Mouse (Mus musculus) kidney, embryonic 15.5 days (tissue): ENCODE data around the gene Arid3a. TPM values are rescaled to one million over a fixed set of nuclear protein-coding genes. Genes with fewer than 3 reads are reported as not detected.

ENCODE experiments used
- ATAC-seq: fragments of 200-750 bp; cut with Nextera tagmentation; replicated peaks from 2 replicates; pipeline ENCODE4 v1.8.0; 2017; ENCODE audit warnings: moderate TSS enrichment; ENCODE audit not compliant: low FRiP score
- H3K27ac ChIP-seq: fragments of 300-500 bp; sonication (generic); 2 replicates; pipeline ENCODE4 v1.5.1; 2015; ENCODE audit warnings: mild to moderate bottlenecking, inconsistent platforms
- H3K27me3 ChIP-seq: fragments of 300-500 bp; sonication (generic); 2 replicates; pipeline ENCODE4 v1.6.1; 2015; ENCODE audit warnings: inconsistent platforms
- H3K36me3 ChIP-seq: fragments of 300-500 bp; sonication (generic); 2 replicates; pipeline ENCODE4 v1.6.1; 2015; ENCODE audit warnings: inconsistent platforms
- H3K4me1 ChIP-seq: fragments of 300-500 bp; sonication (generic); 2 replicates; pipeline ENCODE4 v1.6.1; 2015; ENCODE audit warnings: inconsistent platforms
- H3K4me2 ChIP-seq: fragments of 300-500 bp; sonication (generic); 2 replicates; pipeline ENCODE4 v1.6.1; 2015; ENCODE audit warnings: moderate library complexity, mild to moderate bottlenecking, inconsistent platforms
- H3K4me3 ChIP-seq: fragments of 300-500 bp; sonication (generic); replicated peaks from 2 replicates; pipeline ENCODE4 v1.5.1; 2015; ENCODE audit warnings: mild to moderate bottlenecking, inconsistent platforms
- H3K9ac ChIP-seq: fragments of 300-500 bp; sonication (generic); 2 replicates; pipeline ENCODE4 v1.6.1; 2015; ENCODE audit warnings: mild to moderate bottlenecking, inconsistent platforms
- H3K9me3 ChIP-seq: fragments of 300-500 bp; sonication (generic); replicated peaks from 2 replicates; pipeline ENCODE4 v1.6.1; 2016; ENCODE audit warnings: inconsistent platforms
- WGBS: fragments of 180-500 bp; shearing (Covaris S2); methylation state at CpG from one replicate; pipeline ENCODE4 v1.1.7; 2015; ENCODE audit warnings: mixed read lengths; 5-methylcytosine and 5-hydroxymethylcytosine counted together
- polyA plus RNA-seq: library from polyadenylated mRNA; unstranded; fragments of >200 nt; fragmentation: Nextera tagmentation; extraction: Ambion mirVana; gene quantifications from 2 replicates; pipeline ENCODE4 v1.2.1, GENCODE M21; 2015

The Arid3a gene
- polyA plus RNA-seq, 1 experiment from 2014 or later = 7.3 TPM

- Histone ChIP-seq H3K27me3 (no peaks in the 10 kb centered on the region), H3K27ac (peak overlapping the region; percentile 97), H3K4me3 (peak overlapping the region; percentile 76), H3K4me2 (peak overlapping the region; percentile 59), H3K9ac (peak overlapping the region; percentile 84; the same call in 1 of the 2 replicates), H3K9me3 (no peaks in the 10 kb centered on the region), H3K4me1 (peaks cover 27% of the 10 kb centered on the region), H3K36me3 (peaks cover 58% of the 10 kb centered on the region)
- 26% methylated on average over 14 of the region's 14 CpGs for WGBS
- ATAC-seq = 0 out of 2 replicates have a peak, but pooled peaks have one; percentile 34
These were observed 17.5 kb upstream of the Arid3a start for GRCm38 (mm10) chr10:79909092-79909922.

- ATAC-seq = no peak
- Histone ChIP-seq H3K4me2 (no peak within 1 kb of the TSS), H3K27ac (0 out of 2 replicates have a peak within 1 kb of the TSS, but pooled peaks have one; percentile 78), H3K9me3 (no peaks in the 10 kb centered on the region), H3K27me3 (no peaks in the 10 kb centered on the region), H3K4me3 (no peak within 1 kb of the TSS), H3K9ac (no peak within 1 kb of the TSS), H3K36me3 (peaks cover 45% of the 10 kb centered on the region), H3K4me1 (peaks cover 40% of the 10 kb centered on the region)
- 91% methylated on average over 4 of the region's 4 CpGs for WGBS
These were observed 16.3 kb upstream of the Arid3a start, which contains the start of gene Gm26602 for GRCm38 (mm10) chr10:79910556-79910955. Gene Gm26602, plus strand, starts transcription at chr10:79910856.

GRCm38 (mm10) chr10:79912412-79912811 is 14.4 kb upstream of the Arid3a start:
- Histone ChIP-seq H3K27me3 (peaks cover 3% of the 10 kb centered on the region), H3K9ac (no peak overlapping the region), H3K4me3 (no peak overlapping the region), H3K27ac (no peak overlapping the region), H3K36me3 (peaks cover 27% of the 10 kb centered on the region), H3K4me1 (peaks cover 44% of the 10 kb centered on the region), H3K9me3 (no peaks in the 10 kb centered on the region), H3K4me2 (no peak overlapping the region)
- no peak for ATAC-seq
- WGBS = 68% methylated on average over 20 of the region's 20 CpGs

- Histone ChIP-seq H3K4me2 (peak overlapping the region; percentile 8; the same call in 1 of the 2 replicates), H3K4me3 (no peak overlapping the region), H3K9ac (no peak overlapping the region), H3K36me3 (peaks cover 27% of the 10 kb centered on the region), H3K4me1 (peaks cover 54% of the 10 kb centered on the region), H3K27ac (no peak overlapping the region), H3K27me3 (peaks cover 22% of the 10 kb centered on the region), H3K9me3 (no peaks in the 10 kb centered on the region)
- no peak for ATAC-seq
- 73% methylated on average over 11 of the region's 11 CpGs for WGBS
These were observed 12.5 kb upstream of the Arid3a start for GRCm38 (mm10) chr10:79914131-79914947.

- H3K27me3 ChIP-seq = peaks cover 30% of the 10 kb centered on the region
- H3K4me3 ChIP-seq = 0 out of 2 replicates have a peak overlapping the region, but pooled peaks have one; percentile 83
- H3K27ac ChIP-seq = no peak overlapping the region
- 66% methylated on average over 7 of the region's 7 CpGs for WGBS
- ATAC-seq = no peak
- peak overlapping the region; percentile 78; the same call in 1 of the 2 replicates for H3K4me2 ChIP-seq
- peaks cover 54% of the 10 kb centered on the region for H3K4me1 ChIP-seq
- H3K9me3 ChIP-seq = no peaks in the 10 kb centered on the region
- H3K36me3 ChIP-seq = peaks cover 27% of the 10 kb centered on the region
- no peak overlapping the region for H3K9ac ChIP-seq
These were observed 11.8 kb upstream of the Arid3a start for GRCm38 (mm10) chr10:79914948-79915596.

- no peaks in the 10 kb centered on the region for H3K9me3 ChIP-seq
- H3K4me3 ChIP-seq = peak overlapping the region; percentile 83
- no peak for ATAC-seq
- WGBS = 6% methylated on average over 8 of the region's 8 CpGs
- H3K4me2 ChIP-seq = peak overlapping the region; percentile 78
- H3K4me1 ChIP-seq = peaks cover 65% of the 10 kb centered on the region
- peak overlapping the region; percentile 96 for H3K9ac ChIP-seq
- H3K27me3 ChIP-seq = peaks cover 40% of the 10 kb centered on the region
- peaks cover 19% of the 10 kb centered on the region for H3K36me3 ChIP-seq
- peak overlapping the region; percentile 89 for H3K27ac ChIP-seq
These were observed 10.8 kb upstream of the Arid3a start for GRCm38 (mm10) chr10:79916081-79916480.

- WGBS = 2% methylated on average over 41 of the region's 42 CpGs
- peak within 1 kb of the TSS; percentile 96 for H3K9ac ChIP-seq
- peak within 1 kb of the TSS; percentile 83 for H3K4me3 ChIP-seq
- ATAC-seq = peak; percentile 84
- H3K4me2 ChIP-seq = peak within 1 kb of the TSS; percentile 78
- H3K9me3 ChIP-seq = no peaks in the 10 kb centered on the region
- peak within 1 kb of the TSS; percentile 89 for H3K27ac ChIP-seq
- peaks cover 73% of the 10 kb centered on the region for H3K4me1 ChIP-seq
- peaks cover 49% of the 10 kb centered on the region for H3K27me3 ChIP-seq
- H3K36me3 ChIP-seq = peaks cover 10% of the 10 kb centered on the region
These were observed 9.9 kb upstream of the Arid3a start, which contains the start of gene Kiss1r for GRCm38 (mm10) chr10:79916808-79917531. Gene Kiss1r, plus strand, starts transcription at chr10:79916971.

GRCm38 (mm10) chr10:79917532-79918100 is 9.2 kb upstream of the Arid3a start:
- H3K9ac ChIP-seq = peak overlapping the region; percentile 96; the same call in 1 of the 2 replicates

GRCm38 (mm10) chr10:79918231-79919078 is 8.4 kb upstream of the Arid3a start:
- WGBS = 7% methylated on average over 35 of the region's 35 CpGs
- H3K9ac ChIP-seq = 0 out of 2 replicates have a peak overlapping the region, but pooled peaks have one; percentile 5
- peak overlapping the region; percentile 54 for H3K4me2 ChIP-seq
- peaks cover 75% of the 10 kb centered on the region for H3K4me1 ChIP-seq
- H3K4me3 ChIP-seq = peak overlapping the region; percentile 27
- H3K9me3 ChIP-seq = no peaks in the 10 kb centered on the region
- ATAC-seq = no peak
- no peak overlapping the region for H3K27ac ChIP-seq
- H3K27me3 ChIP-seq = peaks cover 63% of the 10 kb centered on the region
- H3K36me3 ChIP-seq = no peaks in the 10 kb centered on the region

More at GRCm38 (mm10) chr10:79917532-79918100, 9.2 kb upstream of the Arid3a start:
- Histone ChIP-seq H3K27ac (no peak overlapping the region), H3K27me3 (peaks cover 55% of the 10 kb centered on the region), H3K4me2 (peak overlapping the region; percentile 78), H3K4me3 (peak overlapping the region; percentile 83), H3K36me3 (peaks cover 4% of the 10 kb centered on the region; the same call in 1 of the 2 replicates), H3K4me1 (peaks cover 73% of the 10 kb centered on the region), H3K9me3 (no peaks in the 10 kb centered on the region)
- 69% methylated on average over 5 of the region's 5 CpGs for WGBS
- no peak for ATAC-seq

- H3K9me3 ChIP-seq = no peaks in the 10 kb centered on the region
- H3K9ac ChIP-seq = no peak overlapping the region
- peaks cover 65% of the 10 kb centered on the region for H3K27me3 ChIP-seq
- H3K4me2 ChIP-seq = peak overlapping the region; percentile 54
- peak overlapping the region; percentile 27 for H3K4me3 ChIP-seq
- ATAC-seq = no peak
- 4% methylated on average over 21 of the region's 21 CpGs for WGBS
- H3K4me1 ChIP-seq = peaks cover 72% of the 10 kb centered on the region
- H3K27ac ChIP-seq = no peak overlapping the region
- no peaks in the 10 kb centered on the region for H3K36me3 ChIP-seq
These were observed 7.5 kb upstream of the Arid3a start for GRCm38 (mm10) chr10:79919251-79919849.
